Mouse (Mus musculus) heart, embryonic 13.5 days (tissue): ENCODE results near the gene Col1a2. TPM values are rescaled to one million over a fixed set of nuclear protein-coding genes. Genes with fewer than 3 reads are reported as not detected.
A peak's percentile ranks its signal among the peaks of the same experiment; 100 is the strongest.

Experiments
- ATAC-seq: fragments of 200-750 bp; cut with Nextera tagmentation; 2 replicates; pipeline ENCODE4 v1.8.0; 2017; ENCODE audit warnings: moderate TSS enrichment; ENCODE audit not compliant: insufficient number of reproducible peaks, low FRiP score, low TSS enrichment; ENCODE audit errors: extremely low read depth
- H3K27ac ChIP-seq: fragments of 300-500 bp; sonication (generic); replicated peaks from 2 replicates; pipeline ENCODE4 v1.5.1; 2015; ENCODE audit warnings: moderate library complexity, mild to moderate bottlenecking, inconsistent platforms
- H3K27me3 ChIP-seq: fragments of 300-500 bp; sonication (generic); replicated peaks from 2 replicates; pipeline ENCODE4 v1.6.1; 2015; ENCODE audit warnings: mild to moderate bottlenecking, inconsistent platforms
- H3K36me3 ChIP-seq: fragments of 300-500 bp; sonication (generic); 2 replicates; pipeline ENCODE4 v1.6.1; 2015; ENCODE audit warnings: mild to moderate bottlenecking, inconsistent platforms
- H3K4me1 ChIP-seq: fragments of 300-500 bp; sonication (generic); 2 replicates; pipeline ENCODE4 v1.6.1; 2015; ENCODE audit warnings: inconsistent platforms
- H3K4me2 ChIP-seq: fragments of 300-500 bp; sonication (generic); 2 replicates; pipeline ENCODE4 v1.6.1; 2015; ENCODE audit warnings: inconsistent platforms, mild to moderate bottlenecking, moderate library complexity
- H3K4me3 ChIP-seq: fragments of 300-500 bp; sonication (generic); 2 replicates; pipeline ENCODE4 v1.5.1; 2015; ENCODE audit warnings: moderate library complexity, mild to moderate bottlenecking, inconsistent platforms
- H3K9ac ChIP-seq: fragments of 300-500 bp; sonication (generic); 2 replicates; pipeline ENCODE4 v1.6.1; 2015; ENCODE audit warnings: inconsistent platforms, mild to moderate bottlenecking, moderate library complexity
- H3K9me3 ChIP-seq: fragments of 300-500 bp; sonication (generic); 2 replicates; pipeline ENCODE4 v1.6.1; 2016; ENCODE audit warnings: inconsistent platforms
- WGBS: fragments of 180-500 bp; shearing (Covaris S2); methylation state at CpG from one replicate; pipeline ENCODE4 v1.1.7; 2015; ENCODE audit warnings: mixed read lengths; 5-methylcytosine and 5-hydroxymethylcytosine counted together
- polyA plus RNA-seq: library from polyadenylated mRNA; unstranded; fragments of >200 nt; fragmentation: Nextera tagmentation; extraction: Ambion mirVana; gene quantifications from 2 replicates; pipeline ENCODE4 v1.2.1, GENCODE M21; 2015

Col1a2 gene
- 253 and 328 TPM in 2 replicates for polyA plus RNA-seq

GRCm38 (mm10) chr6:4504603-4505131 is at the start of gene Col1a2:
Gene Col1a2 (plus strand): TSS chr6:4504814.
- Histone ChIP-seq H3K27me3 (no peaks in the 10 kb centered on the region), H3K4me1 (peaks cover 21% of the 10 kb centered on the region), H3K27ac (peak within 1 kb of the TSS; percentile 79), H3K36me3 (no peaks in the 10 kb centered on the region), H3K9ac (peak within 1 kb of the TSS; percentile 80), H3K9me3 (no peaks in the 10 kb centered on the region), H3K4me3 (peak within 1 kb of the TSS; percentile 60), H3K4me2 (peak within 1 kb of the TSS; percentile 89)
- 20% methylated on average over 3 of the region's 3 CpGs for WGBS
- ATAC-seq, result no peak; the same call in 1 of the 2 replicates

DNA sequence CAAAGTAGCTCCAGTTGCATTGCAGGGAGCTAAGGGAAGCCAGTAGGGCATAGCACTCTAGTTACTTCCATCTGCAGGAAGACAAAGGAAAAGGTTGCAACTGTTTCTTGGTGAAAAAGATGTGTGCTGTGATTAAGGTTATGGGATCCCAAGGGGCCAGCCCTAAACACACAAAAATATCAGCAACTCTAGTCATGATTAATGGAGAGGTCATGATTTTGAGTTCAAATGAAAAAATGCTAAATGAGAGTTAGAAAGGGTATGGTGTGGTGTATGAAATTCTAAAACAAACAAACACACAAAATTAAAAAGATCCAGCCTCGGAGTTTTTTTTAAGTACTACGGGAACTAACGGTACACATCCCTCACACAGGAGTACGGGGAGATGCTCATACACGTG is 49.1 kb upstream of the Col1a2 start:
- no peak for ATAC-seq
- no peak overlapping the region for H3K4me3 ChIP-seq
- no peak overlapping the region for H3K4me2 ChIP-seq
- 42% methylated on average over 5 of the region's 5 CpGs for WGBS
- H3K9me3 ChIP-seq, result no peaks in the 10 kb centered on the region
- H3K27ac ChIP-seq, result peak overlapping the region; percentile 88
- no peaks in the 10 kb centered on the region for H3K27me3 ChIP-seq
- H3K36me3 ChIP-seq, result no peaks in the 10 kb centered on the region
- H3K9ac ChIP-seq, result no peak overlapping the region
- H3K4me1 ChIP-seq, result peaks cover 24% of the 10 kb centered on the region

GRCm38 (mm10) chr6:4455961-4456617 is 48.5 kb upstream of the Col1a2 start:
- Histone ChIP-seq H3K4me2 (0 out of 2 replicates have a peak overlapping the region, but pooled peaks have one; percentile 9), H3K9ac (no peak overlapping the region), H3K36me3 (no peaks in the 10 kb centered on the region), H3K9me3 (no peaks in the 10 kb centered on the region), H3K27me3 (no peaks in the 10 kb centered on the region), H3K4me3 (no peak overlapping the region), H3K4me1 (peaks cover 24% of the 10 kb centered on the region), H3K27ac (peak overlapping the region; percentile 88)
- no peak for ATAC-seq
- 18% methylated on average over 5 of the region's 5 CpGs for WGBS

- Histone ChIP-seq H3K4me2 (no peak overlapping the region), H3K4me3 (no peak overlapping the region), H3K27me3 (no peaks in the 10 kb centered on the region), H3K4me1 (peaks cover 24% of the 10 kb centered on the region), H3K27ac (peak overlapping the region; percentile 88), H3K9ac (no peak overlapping the region), H3K36me3 (no peaks in the 10 kb centered on the region), H3K9me3 (no peaks in the 10 kb centered on the region)
- ATAC-seq, result no peak
- WGBS, result 46% methylated on average over 12 of the region's 12 CpGs
Observed at GRCm38 (mm10) chr6:4456691-4457447, 47.7 kb upstream of the Col1a2 start.

DNA sequence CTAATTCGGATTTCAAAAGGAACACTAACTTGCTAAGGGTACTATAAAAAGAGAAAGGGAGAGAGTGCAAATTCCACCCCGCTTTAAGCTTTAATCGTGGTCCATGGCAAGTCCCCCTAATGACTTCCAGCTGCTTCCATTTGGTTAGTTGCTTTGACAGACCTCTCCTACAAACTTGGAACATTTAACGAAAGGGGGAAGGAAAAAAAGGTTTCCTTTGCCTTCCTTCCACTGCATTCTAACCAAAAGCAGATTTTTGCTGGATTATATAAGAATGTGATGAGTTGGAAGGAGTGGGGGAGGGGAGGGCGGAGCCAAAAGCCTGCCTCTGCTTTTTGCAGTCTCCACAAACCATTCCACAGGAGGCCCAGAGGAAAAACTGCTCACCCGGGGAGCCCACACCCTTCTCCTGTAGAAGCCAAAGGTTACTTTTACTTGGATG is 47.0 kb upstream of the Col1a2 start:
- Histone ChIP-seq H3K36me3 (no peaks in the 10 kb centered on the region), H3K4me3 (no peak overlapping the region), H3K9me3 (no peaks in the 10 kb centered on the region), H3K9ac (no peak overlapping the region), H3K27me3 (no peaks in the 10 kb centered on the region), H3K4me1 (peaks cover 24% of the 10 kb centered on the region), H3K27ac (peak overlapping the region; percentile 88), H3K4me2 (no peak overlapping the region)
- WGBS, result 18% methylated on average over 6 of the region's 6 CpGs
- no peak for ATAC-seq

DNA sequence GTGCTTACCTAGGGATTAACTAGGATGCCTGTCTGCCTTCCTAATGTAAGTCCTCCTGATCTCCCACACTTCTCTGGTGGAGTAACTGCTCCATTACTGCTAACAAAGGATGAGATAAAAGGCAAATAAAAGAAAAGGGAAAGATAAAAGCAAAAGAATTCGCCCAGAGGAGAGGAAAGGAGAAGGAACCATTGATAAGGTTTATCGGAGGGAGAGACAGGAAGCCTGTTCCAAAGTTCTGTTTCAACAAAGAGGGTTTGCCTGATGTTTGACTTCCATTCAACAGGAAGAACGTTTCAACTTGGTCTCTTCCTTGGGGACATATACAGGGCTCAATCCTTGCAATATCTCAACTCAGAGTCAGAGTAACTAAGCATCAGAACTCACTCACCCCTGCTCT is 39.3 kb upstream of the Col1a2 start:
- WGBS, result 22% methylated on average over 3 of the region's 3 CpGs
- peak overlapping the region; percentile 68 for H3K27ac ChIP-seq
- H3K36me3 ChIP-seq, result no peaks in the 10 kb centered on the region
- H3K4me3 ChIP-seq, result no peak overlapping the region
- ATAC-seq, result no peak
- no peak overlapping the region for H3K9ac ChIP-seq
- peaks cover 10% of the 10 kb centered on the region for H3K4me1 ChIP-seq
- no peak overlapping the region for H3K4me2 ChIP-seq
- H3K9me3 ChIP-seq, result no peaks in the 10 kb centered on the region
- H3K27me3 ChIP-seq, result no peaks in the 10 kb centered on the region

- H3K4me2 ChIP-seq, result 0 out of 2 replicates have a peak overlapping the region, but pooled peaks have one; percentile 11
- H3K4me1 ChIP-seq, result peaks cover 28% of the 10 kb centered on the region
- 61% methylated on average over 4 of the region's 4 CpGs for WGBS
- H3K27me3 ChIP-seq, result no peaks in the 10 kb centered on the region
- H3K27ac ChIP-seq, result peak overlapping the region; percentile 78
- ATAC-seq, result no peak
- no peak overlapping the region for H3K9ac ChIP-seq
- no peaks in the 10 kb centered on the region for H3K9me3 ChIP-seq
- H3K4me3 ChIP-seq, result no peak overlapping the region
- no peaks in the 10 kb centered on the region for H3K36me3 ChIP-seq
Observed at GRCm38 (mm10) chr6:4483577-4483936, 21.1 kb upstream of the Col1a2 start.

DNA sequence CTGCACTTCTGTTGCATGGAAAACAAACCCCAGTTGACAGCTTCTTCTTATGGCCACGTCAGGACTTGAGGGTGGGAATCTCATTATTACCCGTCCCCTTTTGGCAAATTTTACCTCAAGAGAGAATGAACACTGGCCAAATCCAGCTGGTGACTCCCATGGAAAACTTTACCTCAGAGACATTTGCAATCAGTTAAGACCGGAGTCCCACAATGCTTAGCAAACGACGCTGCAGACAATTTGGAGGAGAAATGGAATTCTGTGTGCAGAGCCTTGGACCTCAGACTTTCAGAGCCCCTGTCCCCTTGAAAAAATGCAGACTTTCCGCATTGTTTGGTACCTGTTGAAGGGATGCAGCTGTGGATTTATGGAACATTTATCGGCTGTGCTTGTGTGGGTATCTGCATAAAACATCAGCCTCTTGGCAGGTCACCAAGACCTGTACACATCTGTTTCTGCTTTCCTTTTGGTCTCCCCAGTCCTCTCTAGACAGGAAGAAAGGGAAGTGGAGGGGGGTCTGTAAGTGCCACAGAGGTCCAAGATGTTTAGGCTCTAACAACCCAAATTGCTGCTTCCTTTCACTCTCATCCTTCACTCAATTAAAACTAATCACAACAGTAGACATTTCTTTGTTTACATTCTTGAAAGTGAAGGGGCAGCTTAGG is 20.5 kb upstream of the Col1a2 start:
- ATAC-seq, result no peak
- no peaks in the 10 kb centered on the region for H3K9me3 ChIP-seq
- no peak overlapping the region for H3K9ac ChIP-seq
- peak overlapping the region; percentile 78 for H3K27ac ChIP-seq
- no peaks in the 10 kb centered on the region for H3K36me3 ChIP-seq
- peak overlapping the region; percentile 40 for H3K4me2 ChIP-seq
- no peaks in the 10 kb centered on the region for H3K27me3 ChIP-seq
- WGBS, result 38% methylated on average over 7 of the region's 7 CpGs
- no peak overlapping the region for H3K4me3 ChIP-seq
- H3K4me1 ChIP-seq, result peaks cover 33% of the 10 kb centered on the region

- Histone ChIP-seq H3K4me1 (peaks cover 43% of the 10 kb centered on the region), H3K27me3 (no peaks in the 10 kb centered on the region), H3K27ac (peak overlapping the region; percentile 92), H3K4me3 (no peak overlapping the region), H3K9me3 (no peaks in the 10 kb centered on the region), H3K9ac (no peak overlapping the region), H3K4me2 (peak overlapping the region; percentile 53), H3K36me3 (no peaks in the 10 kb centered on the region)
- ATAC-seq, result no peak
- WGBS, result 13% methylated on average over 1 of the region's 1 CpGs
Observed at GRCm38 (mm10) chr6:4488349-4488748, 16.3 kb upstream of the Col1a2 start.

GRCm38 (mm10) chr6:4488966-4489365 is 15.6 kb upstream of the Col1a2 start:
- peak overlapping the region; percentile 92 for H3K27ac ChIP-seq
- H3K27me3 ChIP-seq, result no peaks in the 10 kb centered on the region
- H3K9ac ChIP-seq, result 0 out of 2 replicates have a peak overlapping the region, but pooled peaks have one; percentile 29

More at GRCm38 (mm10) chr6:4488966-4489365, 15.6 kb upstream of the Col1a2 start:
- H3K9me3 ChIP-seq, result no peaks in the 10 kb centered on the region
- no peak for ATAC-seq
- H3K4me1 ChIP-seq, result peaks cover 38% of the 10 kb centered on the region
- no peaks in the 10 kb centered on the region for H3K36me3 ChIP-seq
- WGBS, result 31% methylated on average over 1 of the region's 1 CpGs
- H3K4me3 ChIP-seq, result 0 out of 2 replicates have a peak overlapping the region, but pooled peaks have one; percentile 3
- H3K4me2 ChIP-seq, result peak overlapping the region; percentile 53
